Mouse (Mus musculus): Measurements from ENCODE around the gene Msl1. TPM values are rescaled to one million over a fixed set of nuclear protein-coding genes. Genes with fewer than 3 reads are reported as not detected.

The Msl1 gene
- total RNA-seq (2021): 100 to 1,000 TPM; 182 to 185 TPM
- long read RNA-seq, experiment 1, full-length matches to known transcripts: 25 of 31 reads
- long read RNA-seq, experiment 1, partial matches to known transcripts: 3 of 31 reads
- long read RNA-seq, experiment 1, other reads (novel, unspliced or antisense): 3 of 31 reads
- long read RNA-seq, experiment 2, full-length matches to known transcripts: 20 of 25 reads
- long read RNA-seq, experiment 2, partial matches to known transcripts: 2 of 25 reads
- long read RNA-seq, experiment 2, other reads (novel, unspliced or antisense): 3 of 25 reads

GRCm38 (mm10) chr11:98795015-98795713 is at the start of gene Msl1:
Msl1 (plus strand) TSS chr11:98795516.
- DNase-seq (ENCODE audit: low spot score in 2 of 2): peak; percentile 84 to 89

- DNase-seq (ENCODE audit: low spot score in 2 of 2): no peak
Measured at GRCm38 (mm10) chr11:98745932-98746853, 49.1 kb upstream of the Msl1 start.

- DNase-seq (ENCODE audit: low spot score in 2 of 2): peak; percentile 93
Measured at GRCm38 (mm10) chr11:98746855-98747693, 48.2 kb upstream of the Msl1 start.

- DNase-seq (ENCODE audit: low spot score in 2 of 2): no peak
Measured at GRCm38 (mm10) chr11:98747804-98748505, 47.4 kb upstream of the Msl1 start.

GRCm38 (mm10) chr11:98748506-98749416 is 46.6 kb upstream of the Msl1 start:
- DNase-seq (ENCODE audit: low spot score in 2 of 2): no peak

GRCm38 (mm10) chr11:98749716-98750115 is 45.6 kb upstream of the Msl1 start:
- no peak for DNase-seq (ENCODE audit: low spot score in 2 of 2)

GRCm38 (mm10) chr11:98750351-98751201 is 44.7 kb upstream of the Msl1 start:
- DNase-seq (ENCODE audit: low spot score in 2 of 2): peak; percentile 77 to 79

GRCm38 (mm10) chr11:98751221-98751782 is 44.0 kb upstream of the Msl1 start:
- no peak for DNase-seq (ENCODE audit: low spot score in 2 of 2)

GRCm38 (mm10) chr11:98752562-98753140 is 42.7 kb upstream of the Msl1 start:
- DNase-seq (ENCODE audit: low spot score in 2 of 2): no peak

GRCm38 (mm10) chr11:98753264-98753663 is 42.1 kb upstream of the Msl1 start:
- DNase-seq (ENCODE audit: low spot score in 2 of 2): no peak

GRCm38 (mm10) chr11:98754151-98754620 is 41.1 kb upstream of the Msl1 start:
- no peak for DNase-seq (ENCODE audit: low spot score in 2 of 2)

GRCm38 (mm10) chr11:98754621-98755181 is 40.6 kb upstream of the Msl1 start:
- DNase-seq (ENCODE audit: low spot score in 2 of 2): no peak

- DNase-seq (ENCODE audit: low spot score in 2 of 2): no peak
Measured at GRCm38 (mm10) chr11:98755726-98756380, 39.5 kb upstream of the Msl1 start.

- no peak for DNase-seq (ENCODE audit: low spot score in 2 of 2)
Measured at GRCm38 (mm10) chr11:98756711-98757110, 38.6 kb upstream of the Msl1 start.

- DNase-seq (ENCODE audit: low spot score in 2 of 2): no peak
Measured at GRCm38 (mm10) chr11:98761939-98762338, 33.4 kb upstream of the Msl1 start.

GRCm38 (mm10) chr11:98762756-98763501 is 32.4 kb upstream of the Msl1 start:
- DNase-seq (ENCODE audit: low spot score in 2 of 2): peak; percentile 72

All from left cerebral cortex, adult 18-20 months (tissue).